Mouse (Mus musculus): ENCODE results near the gene Abcg4.

The Abcg4 gene

DNA sequence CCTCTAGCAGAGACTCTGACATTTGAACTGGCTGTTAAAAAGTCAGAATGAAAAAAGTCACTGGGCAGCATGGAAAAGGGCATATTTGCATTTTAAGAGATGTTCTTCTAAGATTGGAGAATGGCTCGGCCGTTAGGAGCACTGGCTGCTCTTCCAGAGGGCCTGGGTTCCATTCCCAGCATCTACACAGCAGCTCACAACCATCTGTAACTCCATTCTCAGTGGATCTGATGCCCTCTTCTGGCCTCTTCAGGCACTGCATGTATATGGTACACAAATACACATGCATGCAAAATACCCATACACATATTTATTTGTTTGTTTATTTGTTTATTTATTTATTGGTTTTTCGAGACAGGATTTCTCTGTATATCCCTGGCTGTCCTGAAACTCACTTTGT, 19.3 kb downstream of the Abcg4 start:
- DNase-seq = peak; percentile 62

DNA sequence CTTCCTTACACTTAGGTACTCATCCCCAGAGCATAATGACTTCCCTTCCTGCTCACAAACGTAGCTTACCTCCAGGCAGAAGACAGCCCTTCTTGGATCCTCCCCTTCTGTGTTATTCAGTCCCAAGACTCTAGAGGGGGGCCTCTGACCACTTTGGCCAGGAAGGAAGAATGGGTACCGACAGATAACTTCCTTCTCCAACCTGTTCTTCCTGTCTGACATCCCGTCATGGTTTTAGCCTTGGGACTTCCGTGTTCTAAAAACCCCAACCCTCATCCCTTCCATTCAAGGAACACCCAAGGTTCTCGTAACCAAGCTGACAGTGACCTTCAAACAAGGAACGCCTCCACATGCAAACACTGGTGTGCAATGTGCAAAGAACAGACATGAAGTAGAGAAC, 20.0 kb downstream of the Abcg4 start, which contains the start of gene Nlrx1:
Gene Nlrx1, minus strand, starts transcription at position 168 of the 400 bp plus-strand sequence.
- no peak for DNase-seq

DNA sequence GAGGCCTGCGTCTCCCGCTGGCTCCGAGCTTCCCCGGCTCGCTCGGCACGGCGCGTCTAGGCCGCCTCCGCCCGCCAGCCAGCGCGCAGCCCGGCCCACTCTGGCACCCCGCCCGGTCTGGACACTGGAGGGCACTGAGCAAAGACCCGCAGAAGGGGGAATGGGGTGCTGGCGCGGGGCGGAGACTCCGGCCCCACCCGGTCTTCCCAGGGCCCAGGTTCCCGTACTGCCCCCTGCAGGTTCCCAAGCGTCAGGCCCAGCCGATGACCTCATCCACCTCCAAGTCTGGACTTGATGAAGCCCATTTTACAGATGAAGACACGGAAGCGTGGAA, 20.4 kb downstream of the Abcg4 start:
- peak; percentile 93 for DNase-seq

DNA sequence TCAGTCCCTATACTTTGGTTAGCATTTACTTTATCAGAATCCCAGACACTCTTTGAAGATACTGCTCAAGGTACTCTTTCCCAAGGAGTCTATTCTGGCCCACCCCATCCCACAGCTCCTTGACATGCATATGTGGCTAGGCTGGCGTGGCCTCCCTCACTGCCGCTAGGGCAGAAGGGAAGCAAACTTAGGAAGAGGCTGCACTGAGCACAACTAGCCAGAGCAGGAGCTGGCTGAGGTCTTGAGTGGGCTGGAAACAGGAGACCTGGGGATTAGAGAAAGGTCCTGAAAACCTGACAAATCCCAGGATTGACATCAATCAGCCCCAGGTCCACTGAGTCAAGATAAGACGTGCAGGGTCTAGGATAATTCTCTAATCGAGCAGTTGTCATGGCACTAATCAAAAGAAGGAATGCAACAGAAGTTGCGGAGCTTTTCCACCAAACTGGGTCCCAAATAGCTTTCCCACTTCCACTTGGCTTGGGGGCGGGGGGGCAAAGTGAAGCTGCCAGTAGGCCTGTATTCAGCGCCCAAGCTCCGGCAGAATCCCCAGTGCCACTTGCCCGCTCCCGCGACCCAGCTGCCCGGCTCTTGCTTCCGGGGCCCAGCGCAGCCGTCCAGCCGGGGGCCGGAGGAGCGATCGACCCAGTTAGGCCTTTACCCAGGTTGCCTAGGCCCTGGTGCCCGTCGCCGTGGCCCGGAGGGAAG, 20.9 kb downstream of the Abcg4 start:
- peak; percentile 40 for DNase-seq

DNA sequence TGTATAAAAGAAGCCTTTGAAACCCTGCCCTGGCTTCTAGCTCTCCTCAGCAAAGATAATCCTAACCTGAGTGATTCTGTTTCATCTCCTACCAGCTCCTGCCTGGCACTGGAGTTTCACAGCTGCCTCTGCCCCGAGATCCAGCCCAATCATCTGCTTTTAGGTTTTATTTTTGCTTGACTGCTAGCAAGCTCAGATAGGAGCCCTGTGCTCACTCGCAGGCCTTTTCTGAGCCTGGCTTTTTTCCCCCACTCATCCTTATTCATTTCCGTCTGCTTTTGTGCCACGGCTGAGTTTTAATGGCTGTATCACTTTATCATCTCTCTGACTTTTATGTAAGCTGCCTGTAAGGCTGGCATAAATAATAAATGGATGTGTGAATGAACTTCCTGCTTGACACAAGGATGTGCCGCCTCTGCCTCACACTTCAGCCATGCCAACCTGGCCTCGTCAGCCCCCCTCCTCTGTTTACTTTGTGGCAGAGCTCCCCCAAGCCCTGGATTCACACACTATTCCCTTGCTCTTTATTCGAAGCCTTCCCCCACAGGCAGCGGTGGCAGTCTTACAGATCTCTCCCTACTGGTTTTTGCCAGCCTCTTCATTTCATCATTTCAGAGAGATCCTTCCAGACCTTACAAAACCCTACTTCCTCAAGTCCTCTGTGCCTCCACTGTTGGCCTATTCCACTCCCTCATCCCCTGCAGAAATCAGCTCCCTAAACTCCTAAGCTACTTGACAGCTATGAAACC, 21.8 kb downstream of the Abcg4 start:
- no peak for DNase-seq

DNA sequence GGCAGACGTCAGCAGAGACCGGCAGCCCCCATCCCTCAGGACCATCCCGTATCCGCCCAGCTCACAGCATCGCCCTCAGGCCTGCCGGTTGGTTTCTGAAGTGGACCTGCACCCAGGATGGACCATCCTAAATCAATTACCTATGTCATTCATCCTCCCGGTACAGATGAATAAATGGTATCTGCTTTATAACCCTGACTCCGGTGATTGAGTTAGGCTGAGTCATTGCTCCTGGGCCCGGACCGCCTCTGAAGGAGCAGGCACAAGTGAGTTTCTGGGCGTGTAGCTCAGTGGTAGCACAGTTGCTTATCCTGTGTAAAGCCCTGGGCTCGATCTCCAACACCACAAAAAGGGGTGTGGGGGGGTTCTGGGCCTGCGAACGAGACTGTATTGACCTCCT, 27.0 kb downstream of the Abcg4 start:
- no peak for DNase-seq

DNA sequence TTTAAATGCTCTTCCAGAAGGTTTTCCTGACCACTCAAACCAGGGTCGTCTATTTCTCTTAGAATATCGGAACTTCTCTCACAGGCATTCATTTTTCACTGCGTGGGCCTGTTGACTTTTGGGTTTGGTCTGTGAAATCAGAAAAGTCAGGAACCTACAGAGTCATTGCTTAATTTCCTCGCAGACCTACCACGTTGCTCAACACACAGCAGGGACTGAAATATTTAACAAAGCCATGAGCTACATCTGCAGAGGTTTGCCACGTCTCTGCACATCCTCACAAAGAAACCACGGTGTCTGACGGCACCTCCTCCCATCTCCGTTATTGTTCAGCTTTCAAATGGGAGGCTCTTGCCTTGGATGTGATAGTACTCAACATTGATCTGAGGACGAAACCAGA, 29.4 kb downstream of the Abcg4 start:
- DNase-seq = no peak

DNA sequence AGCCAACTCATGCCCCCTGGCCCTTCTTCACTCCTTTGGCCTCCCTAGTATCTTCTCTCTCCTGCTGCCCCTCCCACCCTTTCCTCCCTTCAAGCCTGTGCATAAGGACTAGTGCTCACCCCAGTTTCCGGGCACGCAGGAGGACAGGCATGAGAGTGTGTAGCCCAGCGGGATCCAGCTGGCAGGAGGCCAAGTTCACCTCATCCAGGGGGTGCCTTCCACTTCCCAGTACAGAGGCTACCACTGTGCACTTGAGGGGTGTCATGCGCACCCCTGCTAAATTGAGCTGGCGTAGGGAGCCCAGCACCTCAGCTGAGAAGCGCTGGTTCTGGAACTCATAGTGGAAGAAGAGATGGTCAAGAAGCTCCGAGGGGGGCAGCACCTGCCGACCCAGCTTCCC, 32.2 kb downstream of the Abcg4 start:
- DNase-seq = no peak

DNA sequence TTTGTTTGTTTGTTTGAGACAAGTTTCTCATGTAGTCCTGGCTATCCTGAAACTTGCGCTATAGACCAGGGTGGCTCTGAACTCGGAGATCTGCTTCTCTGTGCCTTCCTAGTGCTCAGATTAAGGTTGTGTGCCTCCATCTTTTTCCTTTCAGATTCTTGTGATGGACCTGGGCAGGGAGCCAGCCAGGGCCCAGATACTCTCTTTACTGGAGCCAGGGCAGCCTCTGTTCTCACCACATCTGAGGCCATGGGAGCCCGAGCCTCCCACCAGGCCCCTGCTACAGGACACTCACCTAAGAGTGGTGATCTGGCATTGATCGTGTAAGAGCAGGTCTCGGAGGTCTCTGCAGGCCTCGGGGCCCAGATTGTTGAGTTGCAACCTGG, 33.3 kb downstream of the Abcg4 start:
- no peak for DNase-seq

DNA sequence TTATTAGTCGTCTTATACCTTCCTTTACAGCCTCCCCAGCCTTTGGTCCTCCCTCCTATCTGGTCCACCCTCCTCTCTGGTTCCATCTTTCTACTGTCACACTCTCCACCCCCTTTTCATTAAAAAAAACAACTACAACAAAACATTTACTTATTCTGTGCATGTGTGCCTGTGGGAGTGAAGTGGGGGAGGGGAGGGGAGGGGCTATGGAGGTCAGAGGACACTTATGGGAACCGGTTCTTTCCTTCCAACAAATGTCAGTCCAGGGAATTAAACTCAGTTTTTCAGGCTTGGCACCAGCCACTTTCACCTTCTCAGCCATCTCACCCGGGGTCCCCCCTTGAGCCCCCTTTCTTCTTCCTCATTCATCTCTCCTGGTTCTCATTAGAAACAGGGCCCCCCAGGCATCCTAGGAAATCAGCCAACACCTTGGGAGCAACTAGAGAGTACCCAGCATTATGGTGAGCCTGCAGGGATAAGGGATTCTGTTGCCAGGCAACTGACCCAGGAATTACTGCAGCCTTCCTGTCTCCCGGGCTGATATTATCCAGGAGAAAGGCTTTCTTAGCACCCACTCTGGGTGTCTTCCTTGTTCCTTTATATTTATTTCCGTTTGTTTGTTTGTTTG, 33.8 kb downstream of the Abcg4 start:
- no peak for DNase-seq

DNA sequence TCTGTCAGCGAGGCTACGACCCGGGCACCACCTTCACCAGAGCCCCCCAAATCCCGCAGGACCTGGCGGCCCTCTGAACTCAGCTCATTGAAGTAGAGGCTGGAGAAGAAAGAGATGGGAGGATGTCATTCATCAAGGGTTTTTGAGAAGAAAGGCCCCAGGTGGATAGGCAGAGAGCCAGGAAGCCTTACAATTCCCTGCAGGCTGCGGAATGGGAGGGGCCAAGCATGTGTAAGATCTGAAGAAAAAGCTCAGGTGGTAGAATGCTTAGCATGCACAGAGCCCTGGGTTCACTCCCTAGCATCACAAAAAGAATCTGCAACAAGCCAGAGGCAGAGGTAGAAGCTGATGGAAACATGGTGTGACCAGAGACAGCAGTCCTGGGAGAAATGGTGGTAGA, 35.0 kb downstream of the Abcg4 start:
- no peak for DNase-seq

DNA sequence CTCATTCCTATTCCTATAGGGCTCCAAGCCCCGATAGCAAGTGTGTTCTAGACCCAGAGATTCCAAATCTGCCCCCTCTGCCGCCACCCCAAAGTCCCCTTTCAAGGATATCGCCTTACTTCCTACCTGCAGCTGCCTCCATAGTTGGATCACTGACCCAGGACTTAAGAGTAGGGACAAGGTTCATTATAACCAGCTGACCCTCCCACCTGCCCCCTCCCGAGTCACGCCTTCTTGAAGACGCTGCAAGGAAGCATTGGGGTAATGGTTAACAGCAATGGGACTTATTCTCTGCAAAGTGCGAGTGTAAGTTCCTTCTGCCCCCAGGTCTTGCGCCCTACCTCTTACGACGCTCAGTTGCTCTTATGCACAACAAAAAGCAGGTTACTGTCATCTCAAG, 37.1 kb downstream of the Abcg4 start, which contains the start of gene Pdzd3:
Gene Pdzd3, minus strand, starts transcription at position 158 of the 400 bp plus-strand sequence.
- peak; percentile 75 for DNase-seq

DNA sequence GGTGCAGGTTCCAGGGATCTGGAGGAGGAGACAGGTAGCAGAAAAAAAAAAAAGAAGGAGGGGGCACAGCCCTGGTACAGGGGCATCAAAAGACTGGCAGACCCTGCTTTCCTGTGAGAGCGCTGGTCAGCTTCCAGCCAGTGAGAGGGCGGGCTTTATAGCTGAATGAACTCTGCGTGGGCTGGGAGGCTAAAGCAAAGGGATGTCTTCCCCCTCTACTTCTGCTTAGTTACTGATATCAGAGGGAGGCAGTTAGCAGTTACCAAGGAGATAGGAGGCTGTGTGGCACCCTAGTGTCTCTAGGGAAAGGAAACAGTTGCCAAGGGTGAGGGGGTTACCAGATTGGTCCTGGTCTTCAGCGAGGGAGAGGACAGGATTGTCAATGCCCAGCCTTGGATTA, 38.0 kb downstream of the Abcg4 start:
- DNase-seq = no peak

DNA sequence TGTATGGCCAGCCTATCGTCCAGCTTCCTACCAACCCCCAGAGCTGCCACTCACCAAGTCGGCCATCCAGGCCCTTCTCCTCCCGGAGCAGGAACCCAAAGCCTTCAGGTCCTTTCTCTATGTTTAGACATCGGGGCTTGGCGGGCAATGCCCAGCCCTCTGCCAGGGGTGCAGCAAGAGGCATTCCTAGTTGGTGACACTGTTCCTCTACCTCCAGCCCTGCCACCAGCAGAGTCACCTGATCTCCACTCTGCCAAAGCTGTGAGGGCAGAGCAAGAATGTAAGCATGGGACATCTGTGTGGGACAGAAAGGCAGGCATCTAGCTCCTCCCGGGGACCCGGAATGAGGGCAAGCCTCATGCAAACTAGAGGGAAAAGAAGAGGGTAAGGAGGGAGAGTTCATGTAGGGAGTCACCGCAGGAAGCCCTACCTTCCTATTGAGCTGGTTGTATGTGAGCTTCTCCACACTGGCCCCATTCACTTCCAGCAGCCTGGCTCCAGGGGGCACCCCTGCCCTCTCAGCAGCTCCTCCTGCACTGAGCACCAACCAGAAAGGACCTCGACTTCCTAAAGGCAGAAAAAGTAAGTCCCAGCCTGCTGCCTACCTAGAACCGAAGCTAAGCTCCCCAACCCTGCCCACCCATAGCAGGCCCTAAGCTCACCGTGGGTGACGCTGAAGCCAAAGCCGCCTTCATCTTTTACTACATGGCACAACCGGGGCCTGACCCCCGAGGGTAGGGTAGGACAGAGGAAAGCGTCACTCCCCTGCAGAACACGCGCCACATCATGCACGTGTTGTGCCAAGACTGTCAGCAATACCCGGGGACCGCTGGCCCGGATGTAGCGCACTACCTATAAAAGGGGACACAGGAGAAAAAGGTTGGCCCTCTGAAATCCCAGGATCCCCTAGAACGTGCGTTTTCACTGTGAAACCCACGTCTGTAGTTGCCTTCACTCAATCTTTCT, 39.0 kb downstream of the Abcg4 start:
- peak; percentile 77 for DNase-seq

DNA sequence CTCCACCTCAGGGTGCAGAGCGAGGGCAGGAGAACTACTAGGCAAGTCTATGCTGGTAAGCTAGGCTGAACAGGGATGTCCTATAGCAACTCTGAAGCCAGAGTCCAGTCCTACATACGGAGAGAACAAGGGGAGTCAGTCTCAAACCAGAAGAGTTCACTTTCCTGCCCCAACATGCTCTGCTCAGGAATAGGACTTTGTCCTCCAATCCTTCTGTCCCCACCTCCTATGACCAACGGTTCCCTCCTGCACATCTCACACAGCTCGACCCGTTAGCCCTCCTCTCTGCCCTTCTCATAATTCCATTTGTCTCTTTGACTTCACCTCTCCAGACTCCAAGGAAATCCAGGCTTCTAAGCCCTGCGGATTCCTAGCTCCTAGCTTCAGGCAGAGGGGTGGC, 40.5 kb downstream of the Abcg4 start:
- DNase-seq = no peak

DNA sequence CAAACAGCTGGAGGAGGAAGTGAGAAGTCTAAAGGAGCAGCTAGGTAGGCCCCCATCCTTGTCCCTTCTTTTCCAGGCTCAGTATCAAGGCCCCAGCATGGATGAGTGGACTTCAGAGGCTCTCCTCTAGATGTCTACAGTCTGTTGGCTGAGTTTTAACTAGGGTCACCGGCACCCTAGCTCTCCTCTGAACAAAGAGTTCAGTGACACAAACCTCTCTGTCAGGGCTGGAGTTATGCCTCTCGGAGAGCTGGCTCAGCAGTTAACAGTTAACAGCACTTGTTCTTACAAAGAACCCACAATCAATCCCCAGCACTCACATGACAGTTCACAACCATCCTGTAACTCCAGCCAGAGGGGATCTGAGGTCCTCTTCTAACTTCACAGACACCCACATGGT, 44.8 kb downstream of the Abcg4 start:
- DNase-seq = peak; percentile 36

DNA sequence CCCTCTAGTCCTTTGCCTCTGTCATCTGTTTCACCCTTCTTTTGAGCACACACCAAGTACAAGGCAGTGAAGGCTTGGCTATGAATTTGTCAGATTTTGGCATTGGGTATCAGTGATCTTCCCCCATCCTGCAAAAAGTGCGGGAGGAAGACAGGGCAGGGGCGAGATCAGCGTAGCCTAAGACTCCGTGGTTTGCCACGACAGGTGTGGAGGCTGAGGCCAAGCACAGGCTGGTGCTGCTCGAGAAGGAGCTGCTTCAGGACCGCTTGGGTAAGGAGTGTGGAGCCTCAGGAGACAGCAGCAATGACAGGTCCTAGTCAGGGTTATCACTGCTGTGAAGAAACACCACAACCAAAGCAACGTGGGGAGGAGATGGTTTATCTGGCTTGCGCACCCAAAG, 47.0 kb downstream of the Abcg4 start:
- no peak for DNase-seq

DNA sequence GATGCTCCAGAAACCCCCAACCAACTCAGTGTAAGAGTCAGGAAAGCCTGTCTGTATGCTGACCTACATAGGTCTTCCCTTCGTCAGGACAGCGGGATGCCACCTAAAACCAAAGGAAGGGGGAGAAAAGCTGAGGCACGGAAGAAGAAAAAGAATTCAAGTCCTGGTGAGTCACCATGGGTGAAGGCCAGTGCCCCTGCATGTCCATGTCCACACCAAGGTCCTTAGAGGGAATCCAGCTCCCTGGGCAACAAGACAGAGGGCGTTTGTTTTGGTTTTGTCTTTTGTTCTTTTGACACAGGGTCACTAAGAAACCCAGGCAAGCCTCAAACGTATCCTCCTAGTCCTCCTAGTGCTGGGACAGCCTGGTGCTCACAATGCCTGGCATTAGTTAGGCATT, 47.5 kb downstream of the Abcg4 start:
- no peak for DNase-seq

DNA sequence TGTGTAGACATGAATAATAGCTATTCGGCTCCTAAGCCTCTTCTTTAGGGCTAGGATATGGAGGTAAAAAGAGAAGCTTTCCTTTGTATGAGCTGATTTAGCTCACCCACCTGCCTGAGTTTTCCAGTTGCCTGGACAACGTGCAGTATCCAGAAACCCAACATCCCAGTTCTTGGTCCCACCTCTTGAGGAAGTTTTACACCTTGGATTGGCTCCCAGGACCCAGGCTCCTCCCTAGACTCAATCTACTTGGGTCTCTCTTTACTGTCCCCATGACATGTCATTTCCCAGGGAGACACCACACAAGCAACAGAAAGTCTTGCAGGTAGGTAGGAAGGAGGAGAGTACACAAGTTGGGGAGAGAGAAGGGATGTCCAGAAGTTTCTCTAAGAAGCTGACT, 48.0 kb downstream of the Abcg4 start, which contains the start of gene Ccdc153:
Gene Ccdc153, plus strand, starts transcription at position 278 of the 400 bp plus-strand sequence.
- no peak for DNase-seq

DNA sequence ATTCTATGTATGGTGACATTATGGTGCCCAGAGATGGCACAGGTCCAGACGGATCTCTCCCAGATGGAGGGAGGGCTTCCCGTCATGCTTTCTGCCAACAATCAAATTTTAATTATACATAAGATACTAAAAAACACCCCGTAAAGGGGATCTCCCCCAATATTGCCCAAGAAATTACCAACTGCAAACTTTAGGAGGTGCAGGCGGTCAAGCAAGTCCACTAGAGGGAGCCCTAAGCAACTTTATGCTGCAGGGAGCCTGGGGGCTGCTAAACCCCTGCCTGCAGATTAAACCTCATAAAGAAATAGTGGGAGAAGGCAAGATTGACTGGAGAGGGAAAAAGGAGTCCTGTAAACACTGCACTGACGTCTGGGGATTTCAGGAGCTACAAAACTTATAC, 49.0 kb downstream of the Abcg4 start:
- DNase-seq = peak; percentile 51

DNA sequence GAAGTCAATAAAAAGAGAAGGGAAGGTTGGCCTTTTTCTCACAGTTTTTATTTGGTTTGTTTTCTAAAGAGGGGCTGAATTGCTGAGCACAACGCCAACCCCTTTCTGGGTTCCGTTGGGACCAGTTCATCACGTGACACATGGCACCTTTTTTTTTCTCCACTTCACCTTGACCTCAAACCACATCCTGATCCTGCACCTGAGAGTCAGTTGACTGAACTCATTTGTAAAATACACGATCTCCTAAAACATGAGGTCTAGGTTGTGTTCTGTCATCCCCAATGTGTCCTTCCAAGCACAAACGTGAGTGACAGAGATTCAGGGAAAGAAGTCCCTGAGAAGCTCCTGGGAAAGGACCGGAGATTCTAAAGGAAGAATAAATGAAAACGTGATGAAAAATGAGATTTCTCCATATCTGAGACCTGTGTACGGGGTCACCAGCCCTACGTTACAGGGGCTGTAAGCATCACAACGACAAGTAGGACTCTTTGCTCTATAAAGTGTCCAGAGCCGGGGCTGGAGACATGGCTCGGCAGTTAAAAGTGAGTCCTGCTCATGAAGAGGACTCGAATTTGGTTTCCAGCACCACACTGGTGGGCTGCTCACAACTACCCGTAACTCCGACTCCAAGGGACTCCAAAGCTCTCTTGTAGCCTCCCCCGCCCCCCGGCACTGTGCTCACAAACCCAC, 49.8 kb downstream of the Abcg4 start:
- no peak for DNase-seq

DNA sequence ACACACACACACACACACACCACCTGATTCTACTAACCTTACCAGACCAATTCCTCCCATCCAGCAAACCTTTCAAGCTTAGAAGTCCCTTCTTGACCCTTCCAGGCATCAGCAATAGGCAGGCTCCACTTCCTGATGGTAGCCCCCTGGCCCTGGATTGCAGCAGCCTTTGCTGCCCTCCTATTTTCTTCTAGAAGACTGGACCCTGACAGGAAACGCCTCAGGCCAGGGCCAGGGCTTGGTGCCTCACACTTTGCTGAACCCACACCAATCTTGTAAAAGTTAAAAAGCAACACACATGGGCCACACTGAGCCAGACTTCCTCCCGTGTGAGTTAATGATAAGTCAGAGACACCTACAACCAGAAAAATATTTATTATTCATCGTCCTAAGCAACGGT, 51.3 kb downstream of the Abcg4 start:
- DNase-seq = peak; percentile 51

Data from kidney, adult 18-20 months (tissue).